Mouse (Mus musculus) embryonic facial prominence, embryonic 15.5 days (tissue): Measurements from ENCODE around the gene Fyn. TPM values are rescaled to one million over a fixed set of nuclear protein-coding genes. Genes with fewer than 3 reads are reported as not detected.
A peak's percentile ranks its signal among the peaks of the same experiment; 100 is the strongest.

ENCODE experiments used
- ATAC-seq: fragments of 200-750 bp; cut with Nextera tagmentation; 2 replicates; pipeline ENCODE4 v1.8.0; 2017; ENCODE audit warnings: low read depth, moderate TSS enrichment; ENCODE audit not compliant: insufficient number of reproducible peaks, low FRiP score, low TSS enrichment
- H3K27ac ChIP-seq: fragments of 300-500 bp; sonication (generic); replicated peaks from 2 replicates; pipeline ENCODE4 v1.5.1; 2015; ENCODE audit warnings: mild to moderate bottlenecking, inconsistent platforms
- H3K27me3 ChIP-seq: fragments of 300-500 bp; sonication (generic); 2 replicates; pipeline ENCODE4 v1.6.1; 2015; ENCODE audit warnings: inconsistent platforms
- H3K36me3 ChIP-seq: fragments of 300-500 bp; sonication (generic); 2 replicates; pipeline ENCODE4 v1.6.1; 2015; ENCODE audit warnings: mild to moderate bottlenecking, inconsistent platforms
- H3K4me1 ChIP-seq: fragments of 300-500 bp; sonication (generic); 2 replicates; pipeline ENCODE4 v1.6.1; 2015; ENCODE audit warnings: inconsistent platforms
- H3K4me2 ChIP-seq: fragments of 300-500 bp; sonication (generic); replicated peaks from 2 replicates; pipeline ENCODE4 v1.6.1; 2015; ENCODE audit warnings: mild to moderate bottlenecking, inconsistent platforms
- H3K4me3 ChIP-seq: fragments of 300-500 bp; sonication (generic); replicated peaks from 2 replicates; pipeline ENCODE4 v1.5.1; 2015; ENCODE audit warnings: mild to moderate bottlenecking, inconsistent platforms
- H3K9ac ChIP-seq: fragments of 300-500 bp; sonication (generic); 2 replicates; pipeline ENCODE4 v1.6.1; 2015; ENCODE audit warnings: inconsistent platforms
- H3K9me3 ChIP-seq: fragments of 300-500 bp; sonication (generic); replicated peaks from 2 replicates; pipeline ENCODE4 v1.6.1; 2016; ENCODE audit warnings: inconsistent platforms
- WGBS: fragments of 180-500 bp; shearing (Covaris S2); methylation state at CpG from one replicate; pipeline ENCODE4 v1.1.7; 2015; 5-methylcytosine and 5-hydroxymethylcytosine counted together
- polyA plus RNA-seq: library from polyadenylated mRNA; unstranded; fragments of >200 nt; fragmentation: Nextera tagmentation; extraction: Ambion mirVana; gene quantifications from 2 replicates; pipeline ENCODE4 v1.2.1, GENCODE M21; 2015

The Fyn gene
- polyA plus RNA-seq, 1 experiment from 2014 or later = 42.8 TPM

DNA sequence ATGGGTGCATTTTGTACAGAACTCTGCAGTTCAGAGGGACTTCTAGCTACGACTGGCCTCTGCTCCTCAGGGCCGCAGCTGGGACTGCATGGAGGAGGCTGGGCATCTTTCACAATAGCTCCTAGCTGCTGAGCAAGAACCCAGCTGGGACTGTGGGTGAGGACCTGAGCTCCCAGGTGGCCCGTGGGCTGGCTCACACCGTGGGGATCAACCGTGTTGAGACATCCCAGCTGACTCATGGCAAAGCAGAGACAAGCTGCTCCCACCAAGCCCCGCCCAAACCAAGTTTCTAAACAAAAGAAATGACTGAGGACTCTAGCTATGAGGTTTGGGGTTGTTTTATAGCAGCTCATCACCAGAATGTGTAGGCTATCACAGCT, 204.0 kb downstream of the Fyn start:
- no peaks in the 10 kb centered on the region for H3K27me3 ChIP-seq
- H3K9ac ChIP-seq = no peak overlapping the region
- no peaks in the 10 kb centered on the region for H3K36me3 ChIP-seq
- H3K9me3 ChIP-seq = no peaks in the 10 kb centered on the region
- H3K4me1 ChIP-seq = peaks cover 56% of the 10 kb centered on the region
- 43% methylated on average over 6 of the region's 6 CpGs for WGBS
- ATAC-seq = peak; percentile 49; the same call in 1 of the 2 replicates
- no peak overlapping the region for H3K27ac ChIP-seq
- H3K4me2 ChIP-seq = no peak overlapping the region
- H3K4me3 ChIP-seq = no peak overlapping the region

GRCm38 (mm10) chr10:39576466-39576865, 207.8 kb downstream of the Fyn start:
- H3K36me3 ChIP-seq = no peaks in the 10 kb centered on the region
- 42% methylated on average over 6 of the region's 6 CpGs for WGBS

DNA sequence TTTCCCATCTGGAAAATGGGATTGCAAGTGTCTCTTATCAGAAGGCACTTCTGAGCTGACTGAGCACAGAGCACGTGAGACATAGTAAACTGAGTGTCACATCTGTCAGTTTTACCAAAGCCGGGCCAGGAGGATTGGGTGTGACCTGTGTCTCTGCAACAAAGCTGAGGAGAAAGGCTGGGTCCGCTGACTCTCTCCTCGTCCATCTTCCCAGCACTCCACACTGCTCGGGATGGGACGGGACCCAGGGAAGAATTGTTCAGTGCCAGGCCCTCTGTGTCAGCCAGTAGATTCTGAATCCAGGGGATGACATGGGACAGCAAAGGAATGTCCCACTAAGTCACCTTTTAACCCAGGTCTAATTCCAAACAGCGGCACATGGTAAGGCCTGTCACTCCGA, 211.8 kb downstream of the Fyn start:
- ATAC-seq = no peak
- no peaks in the 10 kb centered on the region for H3K9me3 ChIP-seq

More at GRCm38 (mm10) chr10:39576466-39576865, 207.8 kb downstream of the Fyn start:
- Histone ChIP-seq H3K9ac (no peak overlapping the region), H3K27ac (peak overlapping the region; percentile 69), H3K4me3 (no peak overlapping the region), H3K4me2 (no peak overlapping the region), H3K9me3 (no peaks in the 10 kb centered on the region), H3K4me1 (peaks cover 33% of the 10 kb centered on the region), H3K27me3 (no peaks in the 10 kb centered on the region)
- no peak for ATAC-seq

DNA sequence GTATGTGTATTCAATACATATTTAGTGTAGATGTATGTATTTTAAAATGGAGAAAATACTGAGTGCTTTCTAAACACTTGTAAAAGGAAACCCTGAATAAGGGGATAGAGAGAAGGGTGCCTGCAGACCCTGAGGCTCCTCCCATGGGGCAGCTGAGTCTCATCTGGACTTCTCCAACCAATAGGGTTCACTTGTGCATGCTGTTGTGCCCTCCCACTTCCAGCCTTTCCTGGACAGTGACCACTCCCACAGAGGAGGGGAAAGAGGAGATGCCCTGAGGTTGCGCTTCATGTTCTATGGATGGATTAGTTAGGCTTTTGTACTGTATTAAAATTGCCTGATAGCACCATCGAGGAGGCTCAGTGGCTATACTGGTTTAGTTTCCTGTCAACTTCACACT, 213.7 kb downstream of the Fyn start:
- Histone ChIP-seq H3K27ac (no peak overlapping the region), H3K9ac (no peak overlapping the region)
- 71% methylated on average over 2 of the region's 2 CpGs for WGBS

More for the DNA sequence above, 211.8 kb downstream of the Fyn start:
- Histone ChIP-seq H3K27ac (no peak overlapping the region), H3K27me3 (no peaks in the 10 kb centered on the region), H3K9ac (no peak overlapping the region), H3K4me3 (no peak overlapping the region), H3K36me3 (no peaks in the 10 kb centered on the region), H3K4me2 (no peak overlapping the region), H3K4me1 (peaks cover 31% of the 10 kb centered on the region)
- WGBS = 79% methylated on average over 8 of the region's 8 CpGs

DNA sequence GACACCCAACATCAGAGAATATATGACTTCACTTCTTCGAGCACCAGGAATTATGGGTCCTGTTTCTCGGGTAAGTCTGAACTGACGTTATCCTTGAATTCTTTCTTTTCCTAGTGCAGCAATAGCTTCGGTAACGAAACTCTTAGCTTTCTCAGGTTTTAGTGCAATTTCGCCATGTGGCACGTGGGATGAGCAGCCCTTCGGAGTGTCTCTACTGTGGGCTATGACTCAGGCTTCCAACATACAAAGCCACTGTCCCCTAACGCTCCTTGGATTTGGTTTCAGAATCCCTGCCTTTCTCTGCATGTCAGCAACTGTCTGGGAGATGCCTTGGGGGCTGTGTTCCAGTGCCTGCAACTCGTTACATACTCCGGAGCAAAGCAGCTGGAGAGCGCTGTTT, 215.1 kb downstream of the Fyn start:
- Histone ChIP-seq H3K4me3 (no peak overlapping the region), H3K9ac (no peak overlapping the region), H3K4me1 (peaks cover 42% of the 10 kb centered on the region), H3K9me3 (no peaks in the 10 kb centered on the region), H3K4me2 (no peak overlapping the region), H3K27ac (peak overlapping the region; percentile 80), H3K27me3 (no peaks in the 10 kb centered on the region), H3K36me3 (no peaks in the 10 kb centered on the region)
- 48% methylated on average over 12 of the region's 12 CpGs for WGBS
- ATAC-seq = peak; percentile 48; the same call in 1 of the 2 replicates

More for the DNA sequence above, 213.7 kb downstream of the Fyn start:
- Histone ChIP-seq H3K4me3 (no peak overlapping the region), H3K36me3 (no peaks in the 10 kb centered on the region), H3K9me3 (no peaks in the 10 kb centered on the region), H3K4me1 (peaks cover 31% of the 10 kb centered on the region), H3K4me2 (no peak overlapping the region), H3K27me3 (no peaks in the 10 kb centered on the region)
- ATAC-seq = no peak

GRCm38 (mm10) chr10:39587290-39587925, 218.8 kb downstream of the Fyn start:
- H3K9me3 ChIP-seq = no peaks in the 10 kb centered on the region
- H3K27me3 ChIP-seq = no peaks in the 10 kb centered on the region
- H3K27ac ChIP-seq = peak overlapping the region; percentile 80
- H3K36me3 ChIP-seq = no peaks in the 10 kb centered on the region
- H3K4me2 ChIP-seq = no peak overlapping the region
- H3K4me3 ChIP-seq = no peak overlapping the region
- peaks cover 52% of the 10 kb centered on the region for H3K4me1 ChIP-seq
- 32% methylated on average over 5 of the region's 5 CpGs for WGBS
- ATAC-seq = no peak
- no peak overlapping the region for H3K9ac ChIP-seq

DNA sequence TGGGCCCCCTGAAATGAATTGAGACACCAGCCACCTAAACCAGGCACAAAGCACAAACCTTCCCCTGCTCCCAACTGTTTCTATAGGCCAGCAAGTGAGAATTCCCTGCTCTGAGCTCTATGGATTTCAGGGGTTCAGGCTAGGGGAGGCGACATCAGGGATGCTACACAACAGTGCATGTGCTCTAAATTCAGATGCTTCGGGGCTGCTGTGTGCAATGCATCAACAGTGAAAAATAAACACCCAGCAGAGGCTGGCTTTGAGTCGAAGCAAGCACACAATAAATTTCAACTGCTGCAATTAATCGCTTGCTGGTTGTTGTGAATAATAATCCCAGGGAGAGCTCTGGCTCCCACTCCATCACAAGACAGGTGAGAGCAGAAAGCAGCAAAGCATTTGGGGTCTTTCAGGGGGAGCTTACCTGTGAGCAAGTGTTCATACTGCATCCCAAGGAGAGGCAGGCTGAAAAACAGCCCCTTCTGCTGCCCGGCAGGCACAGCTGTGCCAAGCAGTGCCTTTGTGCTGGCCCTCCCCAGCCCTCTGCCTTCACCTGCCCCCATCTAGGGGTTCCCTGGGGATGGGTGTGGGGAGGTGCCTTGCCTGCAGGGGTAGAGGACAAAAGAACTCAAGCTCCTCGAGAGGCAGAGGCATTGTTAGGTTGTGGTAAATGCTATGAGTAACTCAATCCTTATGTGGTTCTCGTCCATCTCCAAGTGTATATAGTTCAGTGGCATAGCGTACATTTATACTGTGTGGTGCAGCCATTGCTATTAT, 219.5 kb downstream of the Fyn start:
- H3K9me3 ChIP-seq = no peaks in the 10 kb centered on the region
- WGBS = 51% methylated on average over 8 of the region's 8 CpGs
- H3K4me1 ChIP-seq = peaks cover 50% of the 10 kb centered on the region
- ATAC-seq = peak; percentile 76
- no peak overlapping the region for H3K4me2 ChIP-seq
- no peaks in the 10 kb centered on the region for H3K36me3 ChIP-seq
- H3K9ac ChIP-seq = no peak overlapping the region
- H3K4me3 ChIP-seq = no peak overlapping the region
- H3K27me3 ChIP-seq = no peaks in the 10 kb centered on the region
- peak overlapping the region; percentile 80 for H3K27ac ChIP-seq

GRCm38 (mm10) chr10:39589765-39590546, 221.3 kb downstream of the Fyn start:
- Histone ChIP-seq H3K27ac (no peak overlapping the region), H3K4me1 (peaks cover 42% of the 10 kb centered on the region), H3K27me3 (no peaks in the 10 kb centered on the region), H3K36me3 (no peaks in the 10 kb centered on the region), H3K9ac (no peak overlapping the region), H3K9me3 (0 out of 2 replicates have a peak, but pooled peaks cover 4% of the 10 kb centered on the region), H3K4me2 (no peak overlapping the region), H3K4me3 (no peak overlapping the region)
- ATAC-seq = no peak
- WGBS = 77% methylated on average over 19 of the region's 19 CpGs

DNA sequence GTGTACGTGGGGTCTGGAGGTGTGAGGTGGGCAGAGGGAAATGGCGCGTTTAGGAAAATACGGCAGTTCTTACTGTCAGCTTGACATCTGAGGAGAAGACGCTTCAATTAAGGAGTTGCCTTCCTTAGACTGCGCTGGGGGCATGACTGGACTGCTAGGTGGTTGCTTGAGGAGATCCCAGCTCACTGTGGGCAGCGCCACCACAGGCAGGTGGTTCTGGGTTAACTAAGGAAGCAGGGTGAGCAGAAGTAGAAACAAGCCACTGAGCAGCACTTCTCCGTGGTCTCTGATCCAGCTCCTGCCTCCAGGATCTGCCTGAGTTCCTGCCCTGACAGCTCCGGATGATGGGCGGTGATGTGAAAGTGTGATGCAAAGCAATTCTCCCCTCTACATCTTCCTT, 222.0 kb downstream of the Fyn start:
- H3K27me3 ChIP-seq = no peaks in the 10 kb centered on the region
- 74% methylated on average over 10 of the region's 10 CpGs for WGBS
- peaks cover 48% of the 10 kb centered on the region for H3K4me1 ChIP-seq
- no peak overlapping the region for H3K4me2 ChIP-seq
- H3K4me3 ChIP-seq = no peak overlapping the region
- H3K36me3 ChIP-seq = no peaks in the 10 kb centered on the region
- no peak for ATAC-seq
- no peak overlapping the region for H3K9ac ChIP-seq
- H3K9me3 ChIP-seq = 0 out of 2 replicates have a peak, but pooled peaks cover 4% of the 10 kb centered on the region
- H3K27ac ChIP-seq = no peak overlapping the region

GRCm38 (mm10) chr10:39592501-39592900, 223.8 kb downstream of the Fyn start:
- Histone ChIP-seq H3K9ac (no peak overlapping the region), H3K36me3 (no peaks in the 10 kb centered on the region), H3K27me3 (no peaks in the 10 kb centered on the region), H3K27ac (no peak overlapping the region), H3K4me2 (no peak overlapping the region), H3K4me1 (peaks cover 48% of the 10 kb centered on the region), H3K9me3 (0 out of 2 replicates have a peak, but pooled peaks cover 4% of the 10 kb centered on the region), H3K4me3 (no peak overlapping the region)
- no peak for ATAC-seq
- 90% methylated on average over 4 of the region's 4 CpGs for WGBS

GRCm38 (mm10) chr10:39594716-39595115, 226.1 kb downstream of the Fyn start:
- 57% methylated on average over 1 of the region's 1 CpGs for WGBS
- no peak for ATAC-seq
- H3K4me2 ChIP-seq = no peak overlapping the region
- H3K4me1 ChIP-seq = peaks cover 35% of the 10 kb centered on the region
- H3K9ac ChIP-seq = no peak overlapping the region
- H3K36me3 ChIP-seq = no peaks in the 10 kb centered on the region
- H3K27me3 ChIP-seq = no peaks in the 10 kb centered on the region
- H3K9me3 ChIP-seq = 0 out of 2 replicates have a peak, but pooled peaks cover 4% of the 10 kb centered on the region
- no peak overlapping the region for H3K4me3 ChIP-seq
- H3K27ac ChIP-seq = no peak overlapping the region
